Mouse (Mus musculus): ENCODE data around the gene H2-DMb2.

DNA sequence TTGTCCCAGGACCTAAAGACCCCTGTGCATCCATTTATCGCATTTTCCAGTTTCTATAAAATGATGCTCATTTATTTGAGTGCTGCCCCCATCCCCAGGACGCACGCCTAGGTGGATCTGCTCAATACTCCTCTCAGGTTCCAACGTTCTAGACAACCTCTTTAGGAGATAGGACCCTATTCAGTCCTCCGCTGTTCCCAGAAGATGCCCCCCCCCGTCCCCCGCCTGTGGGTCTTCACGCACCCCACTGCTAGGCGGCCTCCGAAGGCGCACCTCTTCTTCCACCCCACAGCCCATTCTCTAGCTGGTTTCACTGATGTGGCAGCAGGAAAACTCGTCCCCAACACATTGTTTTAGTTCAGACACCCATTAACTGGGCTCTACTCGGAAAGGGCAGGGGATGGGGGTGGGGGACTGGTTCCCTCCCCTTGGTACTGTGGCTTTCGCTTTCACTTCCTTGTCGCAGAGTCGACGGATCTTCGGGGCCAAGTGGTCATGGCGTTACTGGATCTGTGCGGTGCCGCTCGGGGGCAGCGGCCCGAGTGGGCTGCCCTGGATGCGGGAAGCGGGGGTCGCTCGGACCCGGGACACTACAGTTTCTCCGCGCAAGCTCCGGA, 54.9 kb downstream of the H2-DMb2 start:
- TF ChIP-seq CTCF (IDR thresholded peaks at IDR 0.05; ENCODE audit: control insufficient read depth, insufficient read depth, low read length) (no peak), POLR2A (IDR thresholded peaks at IDR 0.05; ENCODE audit: borderline replicate concordance, control insufficient read depth, low read depth, low read length) (peak; percentile 68; the same call in 1 of the 2 replicates)
